ENCODE assay signal across 19 mouse cellular contexts in the genomic region with DNA sequence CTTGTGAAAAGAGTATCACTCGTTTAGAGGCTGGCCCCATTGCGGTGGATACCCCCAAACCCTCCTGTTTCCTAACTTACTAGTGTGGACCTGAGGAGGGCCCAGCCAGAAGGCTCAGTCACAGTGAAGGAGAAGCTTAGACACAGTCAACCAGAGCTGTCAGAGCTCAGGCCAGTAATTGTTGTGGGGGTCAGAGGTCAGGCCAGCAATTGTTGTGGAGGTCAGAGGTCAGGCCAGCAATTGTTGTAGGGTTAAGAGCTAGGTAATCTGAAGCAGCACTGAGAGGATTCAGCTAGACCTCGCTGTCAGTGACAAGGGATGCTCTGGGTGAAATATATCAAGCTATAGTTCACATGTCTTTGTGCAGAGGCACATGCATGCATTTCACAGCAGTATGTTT. TPM values are rescaled to one million over a fixed set of nuclear protein-coding genes. Genes with fewer than 3 reads are reported as not detected.
"Had no signal": no experiment of that assay in that cellular context is flagged by ENCODE, and none has a peak within 500 bp of the region (broad histone marks: within the 10 kb centered on the region; RNA-seq: fewer than 3 reads in every experiment).

No protein-coding gene starts in this region.

- H3K9me3 ChIP-seq: limb, embryonic 12.5 days; limb, embryonic 15.5 days; neural tube, embryonic 13.5 days had no signal

- H3K4me3 ChIP-seq: limb, embryonic 12.5 days; limb, embryonic 15.5 days; myocyte; neural tube, embryonic 13.5 days had no signal

- H3K4me2 ChIP-seq: limb, embryonic 12.5 days; limb, embryonic 15.5 days; liver, embryonic 11.5 days; lung, embryonic 14.5 days; neural tube, embryonic 13.5 days had no signal

- H3K27me3 ChIP-seq: limb, embryonic 12.5 days; limb, embryonic 15.5 days had no signal

- ATAC-seq: liver, postnatal 0 days; lung, postnatal 0 days; midbrain, embryonic 16.5 days had no signal

- H3K9ac ChIP-seq: limb, embryonic 12.5 days; limb, embryonic 15.5 days; liver, embryonic 14.5 days; liver, postnatal 0 days; lung, embryonic 14.5 days; neural tube, embryonic 13.5 days had no signal

- DNase-seq: kidney, adult 9 months; kidney, postnatal 14 days; kidney, postnatal 4 days; left cerebral cortex, postnatal 4 days; liver, postnatal 0 days; lung, embryonic 14.5 days; retina, postnatal 1 day; right cerebral cortex, postnatal 25 days; thymus, adult 18-20 months; thymus, postnatal 36 days had no signal

- H3K27ac ChIP-seq: limb, embryonic 12.5 days; limb, embryonic 15.5 days; liver, embryonic 14.5 days; macrophage; neural tube, embryonic 13.5 days had no signal

RNA-seq across cellular contexts. Expression of a gene that starts 8.3 kb away (rescaled TPM):
- polyA plus RNA-seq: macrophage had no signal
